Mouse (Mus musculus) gastrocnemius, adult 8-10 months (tissue): ENCODE data around the gene Ocel1. TPM values are rescaled to one million over a fixed set of nuclear protein-coding genes. Genes with fewer than 3 reads are reported as not detected.
"Not testable (repeated sequence)": the region's sequence is repeated elsewhere in the genome, so short reads cannot be mapped to it uniquely, and the experiment has no call there.

Experiments
- DNase-seq, 2 experiments: peaks; one replicate each; pipeline ENCODE4 v3.0.0; 2022; ENCODE audit warnings: low spot score in 2 of 2
- total RNA-seq, 4 experiments: library from RNA; stranded (reverse); gene quantifications; 2 replicates each; pipeline ENCODE4 v1.2.4; 2022

Gene Ocel1
- 1 to 10 TPM; 5.0 to 6.0 (median 5.8) TPM for total RNA-seq

DNA sequence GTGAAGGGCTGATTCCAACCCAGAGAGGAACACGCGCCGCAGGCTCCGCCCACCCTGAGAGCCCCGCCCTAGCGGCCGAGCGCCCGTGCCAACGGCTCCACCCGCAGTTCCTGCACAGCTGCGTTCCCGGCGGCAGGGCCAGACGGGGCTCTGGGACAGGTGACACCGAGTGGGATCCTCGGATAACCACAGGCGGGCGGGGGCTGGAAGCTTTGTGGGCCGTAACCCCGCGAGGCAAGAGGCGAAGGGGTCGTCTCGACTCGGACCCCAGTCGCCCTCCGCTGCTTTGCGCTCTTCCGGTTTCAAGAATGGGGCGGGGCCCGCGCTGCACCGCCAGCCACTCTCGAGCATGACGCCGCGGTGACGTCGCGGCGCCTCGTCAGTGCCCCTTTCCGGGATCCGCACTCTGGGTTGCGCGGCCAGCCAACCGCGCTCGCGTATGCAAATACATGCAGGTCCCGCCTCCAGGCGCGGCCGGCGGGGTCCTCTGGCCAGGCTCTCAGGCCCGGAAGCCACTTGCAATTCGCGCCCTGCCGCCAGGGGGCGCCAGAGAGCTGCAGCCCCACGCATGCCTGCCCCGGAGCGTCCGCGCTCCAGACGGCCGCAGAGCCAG is at the start of gene Ocel1:
Gene Ocel1 (plus strand): TSS at position 63 of the 613 bp plus-strand sequence.
- peak; percentile 98 to 99 for DNase-seq

DNA sequence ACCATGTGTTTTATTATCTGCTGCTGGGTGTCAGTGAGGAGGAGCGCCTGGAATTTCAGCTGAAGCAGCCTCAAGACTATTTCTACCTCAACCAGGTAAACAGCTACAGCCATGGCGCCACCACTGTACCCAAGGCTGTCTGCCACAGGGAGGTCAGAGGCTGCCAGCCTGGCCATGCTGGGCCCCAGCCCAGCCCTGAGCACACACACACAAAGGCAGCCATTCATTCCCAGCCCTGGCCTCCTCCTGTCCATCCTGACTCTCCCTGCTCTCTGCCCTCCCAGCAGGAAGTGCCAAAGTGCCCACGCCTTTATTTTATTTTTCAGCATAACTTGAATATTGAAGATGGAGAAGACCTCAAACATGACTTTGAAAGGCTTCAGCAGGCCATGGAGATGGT is 48.2 kb upstream of the Ocel1 start:
- no peak for DNase-seq

DNA sequence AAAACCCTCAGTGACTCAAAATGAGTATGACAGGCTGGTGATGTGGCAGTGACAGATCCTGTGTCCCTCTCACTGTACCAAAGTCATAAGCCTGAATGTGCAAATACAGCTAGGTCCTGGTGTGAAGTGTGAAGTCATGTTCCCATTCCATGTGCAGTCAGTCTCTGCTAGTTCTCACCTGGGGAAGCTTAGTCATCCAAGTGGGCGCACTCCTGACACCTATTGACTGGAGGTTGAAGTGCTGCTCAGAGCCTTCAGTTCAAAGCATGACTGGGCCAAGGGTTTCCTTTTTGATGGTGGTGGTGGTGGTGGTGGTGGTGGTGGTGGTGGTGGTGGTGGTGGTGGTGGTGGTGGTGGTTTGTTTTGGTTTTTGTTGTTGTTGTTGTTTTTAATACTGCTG is 46.2 kb upstream of the Ocel1 start:
- DNase-seq, result peak in 1 of 2 experiments; percentile 22

DNA sequence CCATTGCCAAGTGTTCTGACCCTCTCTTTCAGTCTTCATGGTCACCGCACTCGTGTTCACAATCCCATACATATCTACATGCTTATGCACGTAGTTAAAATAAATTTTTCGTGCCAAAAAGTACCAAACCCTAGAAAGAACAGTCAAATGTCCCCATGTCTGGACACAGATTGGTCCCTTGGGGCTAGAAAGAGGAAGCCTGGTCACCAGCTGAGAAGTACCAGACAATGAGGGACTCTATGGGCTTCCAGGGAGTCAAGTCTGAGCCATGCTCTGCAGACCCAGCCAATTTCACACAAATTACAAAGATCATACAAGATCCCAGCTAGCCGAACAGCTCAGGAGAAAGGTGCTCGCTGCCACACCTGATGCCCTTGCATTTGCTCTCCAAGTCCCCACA is 33.3 kb upstream of the Ocel1 start:
- not testable (repeated sequence) for DNase-seq

DNA sequence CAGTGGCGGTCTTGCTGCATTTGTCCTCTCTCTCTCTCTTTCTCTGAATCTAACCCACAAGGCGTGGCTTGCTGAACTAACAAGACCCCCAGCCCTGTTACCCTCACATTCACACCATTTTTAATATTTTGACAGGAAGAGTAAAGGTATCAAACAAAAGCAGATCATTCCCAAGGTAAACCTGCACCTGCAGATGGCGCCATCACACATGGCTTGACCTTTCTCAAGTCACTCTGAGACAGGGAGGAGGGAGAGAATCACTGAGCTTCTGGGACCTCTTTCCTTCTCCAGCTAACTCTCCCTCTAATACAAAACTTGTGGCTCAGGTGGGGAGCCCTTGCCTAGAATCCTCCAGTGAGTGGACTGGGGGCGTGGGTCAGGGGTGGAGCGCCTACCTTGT is 30.5 kb upstream of the Ocel1 start:
- DNase-seq, result no peak

DNA sequence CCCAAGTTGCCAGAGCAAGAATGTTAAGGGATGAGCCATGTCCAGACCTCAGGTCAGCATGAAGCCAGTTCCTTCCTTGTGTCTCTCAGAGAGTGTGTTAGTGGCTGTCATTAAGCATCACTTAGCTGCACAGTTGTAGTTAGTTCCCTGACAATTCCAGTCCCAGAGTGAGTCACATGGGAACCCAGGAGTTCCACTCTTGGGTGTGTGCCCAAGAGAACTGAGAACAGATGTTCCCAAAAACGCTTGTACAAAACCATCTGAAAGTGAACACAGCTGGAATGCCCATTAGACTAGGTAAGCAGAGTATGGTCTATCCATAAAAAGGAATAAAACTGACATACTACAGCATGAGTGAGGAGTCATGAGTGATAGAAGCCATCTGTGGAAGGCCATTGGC is 24.5 kb upstream of the Ocel1 start:
- no peak for DNase-seq

DNA sequence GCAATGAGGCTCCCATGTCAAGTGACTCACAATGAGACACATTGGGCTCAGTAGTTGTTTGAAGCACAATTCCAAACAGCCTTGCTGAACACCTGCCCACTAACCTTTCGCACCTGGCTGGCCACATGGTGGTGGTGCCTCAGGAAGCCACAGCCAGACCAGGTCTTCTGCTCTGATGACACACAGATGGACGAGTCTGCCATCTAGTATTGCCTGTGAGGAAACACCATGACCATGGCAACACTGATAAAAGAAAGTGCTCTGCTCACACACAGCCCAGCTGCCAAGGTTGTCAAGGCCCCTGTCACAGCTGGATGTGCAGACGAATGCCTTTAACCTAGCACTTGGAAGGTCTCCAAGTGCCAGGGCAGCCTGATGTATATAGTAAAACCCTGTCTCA is 20.0 kb upstream of the Ocel1 start:
- DNase-seq, result no peak

DNA sequence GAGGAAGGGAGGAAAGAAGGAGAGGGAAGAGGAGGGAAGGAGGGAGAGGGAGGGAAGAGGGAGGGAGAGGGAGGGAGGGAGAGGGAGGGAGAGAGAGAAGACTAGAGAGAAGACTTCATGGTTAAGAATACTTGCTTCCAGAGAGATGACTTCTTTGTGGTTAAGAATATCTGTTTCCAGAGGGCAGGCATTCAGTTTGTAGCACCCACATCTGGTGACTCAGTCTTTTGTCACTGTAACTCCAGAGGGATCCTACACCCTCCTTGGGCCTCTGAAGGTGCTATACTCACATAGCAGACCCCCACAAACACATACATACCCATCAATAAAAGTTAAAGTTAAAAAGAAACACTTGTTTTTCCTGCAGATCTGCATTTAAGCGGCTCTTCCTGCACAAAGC is 19.6 kb upstream of the Ocel1 start:
- DNase-seq, result no peak

DNA sequence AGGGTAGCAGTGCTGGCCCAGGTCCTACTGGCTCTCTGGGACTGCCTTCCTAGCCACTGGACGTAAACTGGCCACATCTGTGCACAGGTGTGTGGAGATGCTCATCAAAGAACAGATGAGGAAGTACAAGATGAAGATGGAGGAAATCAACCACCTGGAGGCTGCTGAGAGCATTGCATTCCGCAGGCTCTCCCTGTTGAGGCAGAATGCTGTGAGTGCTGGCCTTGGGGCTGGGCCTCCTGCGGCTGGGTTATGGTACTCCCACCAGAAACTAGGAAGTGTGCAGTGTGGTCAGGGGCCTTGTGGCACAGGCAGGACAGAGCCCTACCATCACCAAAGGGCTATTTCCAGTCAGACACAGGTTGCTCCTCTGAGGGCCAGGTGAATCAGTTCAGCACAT is 13.1 kb upstream of the Ocel1 start:
- no peak for DNase-seq

DNA sequence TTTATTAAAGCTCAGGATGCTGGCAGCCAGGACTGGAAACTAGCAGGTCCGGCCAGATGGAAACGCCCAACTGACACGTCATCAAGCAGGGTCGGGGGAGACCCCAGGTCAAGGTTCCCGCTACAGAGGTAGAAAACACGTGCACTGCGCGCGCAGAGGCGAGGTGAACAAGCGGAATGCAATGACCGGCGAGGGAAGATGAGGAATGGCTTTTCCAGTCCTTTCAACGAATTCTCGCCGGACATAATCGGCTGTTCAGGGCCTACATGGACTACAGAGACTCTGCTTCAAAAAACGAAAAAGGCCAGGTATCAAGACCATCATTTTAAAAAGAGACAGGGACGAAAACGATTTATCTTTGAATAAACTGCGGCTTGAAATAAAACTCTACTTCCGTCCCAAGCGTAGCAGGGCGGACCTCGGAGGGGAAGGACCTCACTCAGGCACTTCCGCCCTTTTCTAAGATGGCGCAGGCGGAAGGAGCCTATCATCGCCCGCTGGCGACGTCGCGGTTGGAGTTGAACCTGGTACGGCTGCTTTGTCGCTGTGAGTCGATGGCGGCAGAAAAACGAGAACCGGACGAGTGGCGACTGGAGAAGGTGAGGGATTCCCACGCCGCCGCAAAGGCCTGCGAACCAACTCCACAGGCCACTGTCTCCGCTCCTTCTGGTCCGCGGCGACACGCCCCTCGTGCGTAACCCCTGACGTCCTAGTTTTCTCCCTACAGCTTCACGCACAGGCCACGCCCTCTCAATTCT is 4.1 kb upstream of the Ocel1 start, which contains the start of gene Use1:
Gene Use1 (plus strand): TSS at position 78 of the 758 bp plus-strand sequence.
- DNase-seq, result peak; percentile 88 to 89

DNA sequence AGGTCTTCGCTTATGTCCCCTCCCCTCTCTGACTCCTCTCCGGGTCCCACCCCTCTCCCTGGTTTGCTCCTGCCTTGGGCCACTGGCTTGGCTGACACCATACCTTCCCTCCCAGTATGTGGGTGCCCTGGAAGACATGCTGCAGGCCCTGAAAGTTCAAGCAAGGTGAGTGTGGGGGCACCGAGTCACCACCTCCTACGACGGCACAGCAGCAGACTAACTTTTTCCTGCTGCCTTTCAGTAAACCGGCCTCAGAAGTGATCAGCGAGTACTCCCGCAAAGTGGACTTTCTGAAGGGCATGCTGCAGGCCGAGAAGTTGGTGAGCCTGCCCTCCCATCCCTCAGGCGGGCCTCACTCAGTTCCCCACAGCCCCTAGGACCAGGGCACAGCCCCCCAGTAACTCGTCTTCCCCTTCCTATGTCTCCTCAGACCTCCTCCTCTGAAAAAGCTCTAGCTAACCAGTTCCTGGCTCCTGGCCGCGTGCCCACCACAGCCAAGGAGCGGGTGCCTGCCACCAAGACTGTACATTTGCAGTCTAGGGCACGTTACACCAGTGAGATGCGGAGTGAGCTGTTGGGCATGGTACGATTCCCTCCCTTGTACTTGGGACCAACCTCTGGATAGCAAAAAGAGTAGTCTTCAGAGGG is 3.4 kb upstream of the Ocel1 start:
- DNase-seq, result no peak

DNA sequence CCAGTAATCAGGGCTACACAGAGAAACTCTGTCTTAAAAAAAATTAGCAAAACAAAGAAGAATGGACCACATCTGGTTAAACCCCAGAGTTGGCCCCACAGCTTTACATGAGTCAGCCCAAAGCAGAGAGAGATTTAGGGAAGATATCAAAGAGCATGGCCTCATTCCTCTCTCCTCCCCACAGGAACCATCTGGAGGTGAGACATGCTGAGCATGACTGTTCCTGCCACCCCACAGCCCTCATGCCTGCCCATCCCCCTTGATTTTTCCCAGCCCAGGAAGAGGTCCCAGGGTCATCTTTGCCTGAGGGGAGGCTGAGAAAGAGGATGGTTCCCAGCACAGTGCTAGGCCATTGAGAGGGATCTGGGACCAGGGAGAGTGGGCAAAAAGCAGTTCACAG is 2.7 kb upstream of the Ocel1 start:
- no peak for DNase-seq

DNA sequence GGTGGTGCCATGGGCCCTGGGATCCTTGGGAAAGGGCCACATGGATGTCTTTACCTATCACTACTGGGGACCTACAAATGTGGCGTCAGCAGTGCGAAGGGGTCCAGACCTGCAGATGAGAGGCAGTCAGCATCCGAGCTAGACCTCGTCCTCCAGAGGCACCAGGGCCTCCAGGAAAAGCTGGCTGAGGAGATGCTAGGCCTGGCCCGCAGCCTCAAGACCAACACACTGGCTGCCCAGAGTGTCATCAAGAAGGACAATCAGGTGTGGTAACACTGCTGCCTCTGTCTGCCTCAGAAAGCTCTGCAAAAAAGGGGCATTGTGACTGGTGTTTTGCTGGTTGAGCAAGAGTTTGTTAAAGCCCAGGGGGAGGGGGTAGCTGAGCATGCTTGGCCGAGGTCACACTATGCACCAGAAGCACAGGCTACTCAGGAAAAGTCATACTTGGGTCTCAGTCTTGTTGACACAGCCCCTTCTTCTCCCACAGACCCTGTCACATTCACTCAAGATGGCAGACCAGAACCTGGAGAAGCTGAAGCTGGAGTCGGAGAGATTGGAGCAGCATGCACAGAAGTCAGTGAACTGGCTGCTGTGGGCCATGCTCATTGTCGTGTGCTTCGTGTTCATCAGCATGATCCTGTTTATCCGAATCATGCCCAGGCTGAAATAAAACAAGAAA is 1.9 kb upstream of the Ocel1 start:
- DNase-seq, result no peak

DNA sequence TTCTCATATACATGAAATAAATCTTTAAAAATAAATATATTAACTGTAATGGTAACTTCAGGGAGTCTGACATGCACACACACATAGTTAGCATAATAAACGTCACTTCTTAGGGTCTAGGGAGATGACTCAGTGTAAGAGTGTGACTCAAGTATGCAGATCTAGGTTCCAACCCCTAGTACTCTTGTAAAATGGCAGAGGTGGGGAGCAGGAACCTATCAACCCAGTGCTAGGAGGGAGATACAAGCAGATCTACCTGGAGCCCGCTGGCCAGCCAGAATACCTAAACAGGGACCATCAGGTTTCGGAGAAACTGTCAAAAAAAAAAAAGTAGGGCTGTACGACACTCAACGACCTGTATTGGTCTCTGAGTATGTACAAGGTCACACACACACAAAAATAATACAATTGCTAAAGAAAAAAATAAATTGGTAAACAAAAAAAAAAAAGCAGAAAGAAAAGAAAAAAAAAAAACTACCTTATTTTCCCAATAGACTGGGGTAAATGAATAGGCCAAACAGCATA is 325 bp upstream of the Ocel1 start:
- no peak for DNase-seq

DNA sequence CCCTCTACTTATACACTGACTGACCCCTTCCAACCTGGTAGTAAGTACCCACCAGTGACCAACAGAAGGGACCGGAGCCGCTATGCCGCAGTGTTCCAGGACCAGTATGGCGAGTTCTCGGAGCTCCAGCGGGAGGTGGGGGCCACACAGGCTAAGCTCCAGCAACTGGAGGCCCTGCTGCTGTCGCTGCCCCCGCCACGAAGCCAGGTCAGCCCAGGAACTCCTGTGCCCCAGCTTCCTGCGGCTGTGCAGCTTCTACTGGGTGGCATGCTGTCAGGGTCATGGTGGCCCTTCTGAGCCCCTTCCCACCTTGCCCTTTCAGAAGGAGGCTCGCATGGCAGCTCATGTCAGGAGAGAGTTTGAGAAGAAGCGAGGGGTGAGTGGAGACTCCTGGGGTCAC is 1.3 kb downstream of the Ocel1 start:
- no peak for DNase-seq

DNA sequence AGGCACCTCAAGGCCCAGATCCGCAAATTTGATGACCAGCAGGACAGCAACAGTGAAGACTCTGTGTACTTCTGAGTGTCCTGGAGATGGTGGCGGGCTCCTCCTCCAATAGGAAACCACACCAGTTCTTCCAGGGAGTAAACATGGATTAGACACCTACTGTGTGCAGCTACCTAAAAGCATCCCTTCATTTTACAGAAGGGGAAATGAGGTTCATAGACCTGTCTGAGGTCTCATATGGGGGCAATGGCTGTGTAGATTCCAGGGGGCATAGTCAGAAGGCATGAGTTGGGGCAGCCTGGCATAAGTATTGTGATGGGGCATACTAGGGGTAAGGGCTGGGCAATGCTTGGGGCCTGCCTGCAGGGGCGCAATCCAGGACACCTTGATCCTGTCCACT is 1.9 kb downstream of the Ocel1 start:
- DNase-seq, result no peak

DNA sequence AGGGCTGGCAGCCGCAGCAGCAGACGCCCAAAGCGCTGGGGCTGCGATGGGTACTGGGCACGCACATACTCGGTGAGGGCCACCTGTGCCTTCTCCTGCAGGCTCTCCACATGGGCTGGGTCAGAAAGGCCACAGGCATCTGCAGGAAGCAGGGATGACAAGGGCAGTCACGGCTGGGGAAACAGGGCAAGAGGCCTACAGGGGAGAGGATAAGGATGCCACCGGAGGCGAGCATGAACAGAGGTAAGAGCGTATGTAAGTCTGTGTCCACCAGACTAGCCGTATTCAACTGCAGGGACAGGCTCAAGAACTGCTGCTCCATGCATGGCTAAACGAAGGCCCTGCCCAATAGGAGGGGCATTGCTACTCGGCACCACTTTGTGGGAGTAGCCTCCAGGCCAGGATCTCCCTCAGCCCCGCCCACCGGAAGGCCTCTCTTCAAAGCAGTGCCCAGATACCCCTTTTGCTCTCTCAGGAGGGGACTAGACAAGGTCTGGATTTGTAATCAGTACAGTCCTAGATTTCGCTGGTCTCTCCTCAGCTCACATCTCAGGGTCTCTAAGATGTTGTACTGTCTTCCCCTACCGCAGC is 3.6 kb downstream of the Ocel1 start:
- no peak for DNase-seq

DNA sequence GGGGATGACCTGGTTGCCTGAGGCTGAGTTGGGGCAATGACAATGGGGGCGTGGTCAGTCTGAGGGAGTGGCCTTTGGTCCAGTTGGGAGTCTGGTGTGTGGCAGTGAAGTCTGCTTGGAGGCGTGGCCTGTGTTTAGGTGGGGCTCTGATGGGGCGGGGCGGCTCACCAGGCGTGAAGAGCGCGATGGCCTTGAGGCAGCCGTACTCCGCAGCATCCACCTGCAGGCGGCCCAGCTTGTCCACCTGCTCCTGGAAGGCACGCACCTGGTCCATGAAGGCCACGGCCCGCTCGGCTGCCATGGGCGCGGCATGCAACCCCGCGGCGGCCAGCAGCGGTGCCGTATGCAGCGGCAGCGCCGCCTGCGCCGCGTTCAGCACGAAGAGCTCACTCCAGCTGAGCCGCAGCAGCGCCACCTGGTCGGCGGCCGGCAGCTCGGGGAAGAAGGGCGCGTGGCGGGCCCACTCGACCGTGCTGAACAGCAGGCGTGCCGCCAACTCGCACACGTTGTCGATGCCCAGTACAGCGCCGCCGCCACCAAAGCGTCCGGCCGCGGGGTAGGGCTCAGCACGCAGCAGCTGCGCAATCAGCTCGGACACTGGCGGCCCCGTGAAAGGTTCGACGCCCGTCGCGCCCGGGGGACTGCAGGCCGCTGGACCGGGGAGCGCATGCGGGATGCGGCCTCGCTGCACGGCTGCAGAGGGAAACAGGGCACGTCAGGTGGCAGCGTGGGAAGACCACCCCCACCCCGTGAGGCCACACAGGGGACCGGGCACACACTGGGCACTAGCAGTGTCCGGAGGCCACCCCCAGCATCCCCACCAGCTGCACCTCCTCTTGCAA is 4.7 kb downstream of the Ocel1 start:
- peak in 1 of 2 experiments; percentile 63 for DNase-seq

DNA sequence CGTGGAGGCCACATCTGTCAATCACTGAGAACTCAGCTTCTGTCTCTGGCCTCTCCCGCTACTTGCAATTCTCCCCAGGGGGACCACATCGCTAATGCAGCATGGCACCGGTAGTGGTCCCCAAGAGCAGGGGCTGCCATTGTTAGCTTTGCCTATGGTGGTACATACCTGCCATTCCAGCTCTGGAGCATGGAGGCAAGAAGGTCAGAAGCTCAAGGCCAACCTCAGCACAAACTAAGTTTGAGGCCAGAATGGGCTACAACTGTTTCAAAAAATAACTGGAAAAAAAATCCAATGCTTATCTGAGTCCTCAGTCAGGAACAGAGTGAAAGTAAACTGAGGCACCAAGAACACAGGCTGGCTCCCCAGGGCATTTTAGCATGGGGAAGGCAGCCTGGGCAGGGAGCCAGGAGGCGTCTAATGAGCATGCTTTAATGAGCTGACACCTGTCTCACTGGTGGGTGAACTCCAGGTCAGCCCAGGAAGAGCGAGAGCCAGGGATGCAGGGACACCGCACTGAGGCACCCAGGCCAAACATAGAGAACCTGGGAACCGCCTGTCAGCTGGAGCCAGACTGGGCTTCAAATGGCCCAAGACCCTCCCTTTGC is 5.4 kb downstream of the Ocel1 start:
- no peak for DNase-seq

DNA sequence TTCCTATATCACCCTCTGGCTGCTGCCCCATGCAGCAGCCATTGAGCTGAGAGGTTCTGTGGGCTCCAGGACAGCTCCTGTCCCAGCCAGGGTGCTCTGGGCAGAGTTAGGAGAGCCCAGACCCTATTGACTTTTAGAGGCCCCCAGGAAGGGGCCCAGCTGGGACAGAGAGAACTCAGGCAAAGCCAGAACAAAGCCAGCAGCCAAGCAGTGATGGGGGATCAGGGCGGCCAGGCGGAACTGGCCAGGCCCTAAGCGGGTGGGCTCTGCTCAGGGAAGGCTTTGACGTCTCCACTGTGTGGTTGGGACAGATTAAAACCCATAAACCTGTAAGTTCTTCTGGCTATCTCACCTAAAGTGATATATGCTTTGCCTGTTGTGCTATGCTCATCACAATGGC is 7.9 kb downstream of the Ocel1 start:
- no peak for DNase-seq
